Mouse (Mus musculus) MEL (cell line): ENCODE data around the gene Zfp362.

Experiments used
- CHD2 ChIP-seq: IDR thresholded peaks from 2 replicates; pipeline ENCODE4 v1.6.1; 2011; ENCODE audit warnings: low read length, improper control_type of control experiment
- CTCF ChIP-seq, 3 experiments: IDR thresholded peaks in 2 of 3; conservative IDR thresholded peaks in 1 of 3; 2 replicates each; pipeline ENCODE4 v1.5.1; 2011 to 2012; ENCODE audit warnings: low read length in 3 of 3, low read depth in 2 of 3, mild to moderate bottlenecking in 2 of 3, improper control_type of control experiment in 1 of 3, inconsistent platforms in 1 of 3, mixed read lengths in 1 of 3, moderate library complexity in 1 of 3; ENCODE audit not compliant: control insufficient read depth in 1 of 3, insufficient read depth in 1 of 3, poor library complexity in 1 of 3, severe bottlenecking in 1 of 3
- E2F4 ChIP-seq: IDR thresholded peaks from 2 replicates; pipeline ENCODE4 v1.6.1; 2011; ENCODE audit warnings: low read depth, low read length, improper control_type of control experiment, borderline replicate concordance
- EP300 ChIP-seq, 2 experiments: IDR thresholded peaks; 2 replicates each; pipeline ENCODE4 v1.6.1; 2011; ENCODE audit warnings: improper control_type of control experiment in 2 of 2, low read length in 2 of 2, low read depth in 1 of 2, mild to moderate bottlenecking in 1 of 2
- GATA1 ChIP-seq: IDR thresholded peaks from 2 replicates; pipeline ENCODE4 v1.6.1; 2011; ENCODE audit warnings: low read depth, low read length, improper control_type of control experiment
- MAX ChIP-seq: IDR thresholded peaks from 2 replicates; pipeline ENCODE4 v1.6.1; 2011; ENCODE audit warnings: low read length, improper control_type of control experiment
- MEF2A ChIP-seq: IDR thresholded peaks from 2 replicates; pipeline ENCODE4 v1.6.1; 2014; ENCODE audit warnings: low read depth, mild to moderate bottlenecking, inconsistent platforms, low read length, improper control_type of control experiment; ENCODE audit not compliant: poor library complexity, insufficient replicate concordance, severe bottlenecking; ENCODE audit errors: extremely low read depth
- POLR2A ChIP-seq, 2 experiments: IDR thresholded peaks; 2 replicates each; pipeline ENCODE4 v1.6.1; 2011 to 2012; ENCODE audit warnings: low read length in 2 of 2, mild to moderate bottlenecking in 2 of 2, control low read depth in 1 of 2, improper control_type of control experiment in 1 of 2, low read depth in 1 of 2, moderate library complexity in 1 of 2; ENCODE audit not compliant: control insufficient read depth in 1 of 2, insufficient read depth in 1 of 2, poor library complexity in 1 of 2
- POLR2AphosphoS5 ChIP-seq: IDR thresholded peaks from 2 replicates; pipeline ENCODE4 v1.6.1; 2012; ENCODE audit warnings: low read depth, borderline replicate concordance, mild to moderate bottlenecking, inconsistent platforms, low read length, moderate library complexity, mixed read lengths
- USF1 ChIP-seq: IDR thresholded peaks from 2 replicates; pipeline ENCODE4 v1.6.1; 2014; ENCODE audit warnings: low read depth, mild to moderate bottlenecking, inconsistent platforms, low read length, improper control_type of control experiment, moderate library complexity
- ZKSCAN1 ChIP-seq: IDR thresholded peaks from 2 replicates; pipeline ENCODE4 v1.6.1; 2012; ENCODE audit warnings: low read depth, mild to moderate bottlenecking, inconsistent platforms, low read length, improper control_type of control experiment, moderate library complexity

GRCm38 (mm10) chr4:128748309-128748708 is 57.5 kb downstream of the Zfp362 start:
- TF ChIP-seq CTCF (IDR thresholded peaks at IDR 0.05 in 2 of 3, conservative IDR thresholded peaks at IDR 0.05 in 1 of 3; ENCODE audit: control insufficient read depth in 1 of 3, insufficient read depth in 1 of 3, low read depth in 2 of 3, low read length in 3 of 3, poor library complexity in 1 of 3, severe bottlenecking in 1 of 3) (no peak), POLR2AphosphoS5 (no peak), MEF2A (no peak), USF1 (no peak), E2F4 (no peak), POLR2A (IDR thresholded peaks at IDR 0.05; ENCODE audit: control insufficient read depth in 1 of 2, insufficient read depth in 1 of 2, low read depth in 1 of 2, low read length in 2 of 2, poor library complexity in 1 of 2) (no peak), CHD2 (no peak), GATA1 (no peak), MAX (no peak), EP300 (IDR thresholded peaks at IDR 0.05; ENCODE audit: low read depth in 1 of 2, low read length in 2 of 2) (no peak), ZKSCAN1 (no peak)
